Mouse (Mus musculus): Measurements from ENCODE around the gene Baz1b.

The Baz1b gene

GRCm38 (mm10) chr5:135186621-135187348 lies at the start of gene Baz1b:
TSS of gene Baz1b (plus strand) at chr5:135187264.
- peak; percentile 98 to 99 for DNase-seq (ENCODE audit: low spot score in 2 of 2)

DNA sequence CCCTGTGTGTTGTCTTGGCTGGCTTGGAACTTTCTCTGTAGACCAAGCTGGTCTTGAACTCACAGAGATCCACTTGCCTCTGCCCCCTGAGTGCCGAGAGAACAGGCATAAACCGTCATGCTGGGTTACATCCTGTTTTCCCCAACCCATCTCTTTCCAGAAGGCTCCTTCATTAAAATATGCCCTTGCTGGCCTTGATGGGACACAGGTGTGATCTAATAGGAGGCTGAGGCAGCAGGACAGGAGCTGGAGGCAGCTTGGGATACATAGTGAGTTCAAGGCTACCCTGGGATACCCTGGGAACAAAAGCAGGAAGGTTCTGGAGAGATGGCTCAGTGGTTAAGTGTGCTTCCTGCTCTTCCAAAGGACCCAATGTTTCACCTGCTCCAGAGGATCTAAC lies 47.2 kb upstream of the Baz1b start:
- no peak for DNase-seq (ENCODE audit: low spot score in 2 of 2)

DNA sequence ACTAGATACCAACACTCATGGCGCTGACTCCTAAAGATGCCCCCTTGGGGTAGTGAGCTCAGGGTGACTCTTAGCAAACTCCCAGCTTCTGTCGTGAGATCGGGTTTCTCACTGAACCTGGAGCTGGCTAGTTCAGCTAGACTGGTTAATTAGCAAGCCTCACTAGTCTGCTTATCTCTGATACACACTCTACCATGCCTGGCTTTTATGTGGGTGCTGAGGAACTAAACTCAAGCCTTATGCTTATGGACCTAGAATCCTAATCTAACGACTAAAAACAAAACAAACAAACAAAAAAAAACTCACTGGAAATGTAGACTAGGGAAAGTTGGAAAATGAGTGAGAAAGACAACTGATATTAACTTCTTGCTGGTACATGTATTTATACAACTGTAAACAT lies 42.6 kb upstream of the Baz1b start:
- no peak for DNase-seq (ENCODE audit: low spot score in 2 of 2)

DNA sequence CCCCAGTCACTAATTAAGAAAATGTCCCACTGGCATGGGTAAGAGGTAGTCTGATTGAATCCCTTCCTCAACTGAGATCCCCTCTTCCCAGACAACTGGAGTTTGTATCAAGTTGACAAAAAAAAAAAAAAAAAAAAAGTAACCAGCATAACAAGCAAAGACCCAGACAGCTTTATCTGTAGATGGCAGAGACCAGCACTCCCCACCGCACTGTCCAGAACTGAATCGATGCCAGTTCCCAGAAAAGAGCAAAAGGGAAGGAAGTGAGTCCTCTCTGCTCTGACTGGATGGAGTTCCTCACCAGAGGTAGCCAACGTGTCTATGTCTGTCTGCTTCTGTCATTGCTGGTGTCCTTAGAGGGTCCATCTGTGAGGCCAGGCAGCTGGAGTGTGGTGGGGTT lies 41.5 kb upstream of the Baz1b start:
- no peak for DNase-seq (ENCODE audit: low spot score in 2 of 2)

- DNase-seq (ENCODE audit: low spot score in 2 of 2): no peak
Measured at GRCm38 (mm10) chr5:135145955-135146354, 41.1 kb upstream of the Baz1b start.

DNA sequence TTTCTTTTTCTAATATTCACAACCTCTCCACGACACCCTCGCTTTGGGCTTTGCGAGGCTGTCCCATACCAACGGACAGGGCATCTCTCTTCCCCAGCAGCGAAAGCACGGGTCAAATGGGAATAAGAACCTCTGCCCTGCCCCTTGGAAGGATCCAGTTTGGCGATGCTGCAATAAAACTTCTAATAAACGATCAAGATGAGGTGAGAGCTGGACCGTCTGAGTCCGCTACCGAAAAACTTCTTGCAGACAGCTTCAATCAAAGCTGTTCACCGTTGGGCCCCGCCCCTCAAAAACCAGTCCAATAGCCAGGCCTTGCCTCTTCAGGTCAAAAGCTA lies 38.4 kb upstream of the Baz1b start:
- no peak for DNase-seq (ENCODE audit: low spot score in 2 of 2)

DNA sequence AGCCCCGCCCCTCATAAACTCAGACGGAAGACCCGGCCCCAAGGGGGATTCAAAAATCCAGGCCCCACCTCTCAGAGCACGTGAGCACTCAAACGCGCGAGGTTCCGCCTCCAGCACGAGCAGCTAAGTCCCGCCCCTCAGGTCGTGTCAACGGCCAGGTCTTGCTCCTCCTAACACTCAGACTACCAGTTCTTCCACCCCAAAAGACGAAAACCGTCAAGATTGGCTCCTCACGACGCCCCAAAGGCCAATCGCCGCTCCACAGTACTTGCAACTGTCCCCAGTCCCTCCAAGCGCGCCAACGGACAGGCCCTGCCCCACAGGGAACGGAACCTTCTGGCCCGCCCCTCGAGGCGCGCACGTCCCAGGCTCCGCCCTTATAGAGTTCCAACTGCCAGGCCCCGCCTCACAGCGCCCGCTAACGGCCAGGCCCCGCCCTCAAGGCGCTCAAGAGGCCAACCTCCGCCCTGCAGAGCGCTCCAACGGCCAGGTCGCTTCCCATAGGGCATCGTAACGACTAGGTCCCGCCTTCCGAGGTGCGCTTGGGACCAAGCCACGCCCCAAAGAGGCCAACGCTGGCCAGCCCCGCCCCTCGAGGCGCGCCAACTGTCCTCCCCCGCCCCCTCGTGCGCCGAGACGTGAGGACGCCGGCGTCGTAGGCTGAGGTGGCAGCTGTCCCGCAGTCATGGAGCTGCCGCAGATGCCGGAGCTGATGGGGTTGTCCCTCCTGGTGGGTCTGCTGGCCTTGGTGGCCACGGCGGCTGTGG lies 37.8 kb upstream of the Baz1b start, which contains the start of gene Tbl2:
TSS of gene Tbl2 (plus strand) at position 605 of the 767 bp plus-strand sequence.
- DNase-seq (ENCODE audit: low spot score in 2 of 2): peak; percentile 98 to 99

DNA sequence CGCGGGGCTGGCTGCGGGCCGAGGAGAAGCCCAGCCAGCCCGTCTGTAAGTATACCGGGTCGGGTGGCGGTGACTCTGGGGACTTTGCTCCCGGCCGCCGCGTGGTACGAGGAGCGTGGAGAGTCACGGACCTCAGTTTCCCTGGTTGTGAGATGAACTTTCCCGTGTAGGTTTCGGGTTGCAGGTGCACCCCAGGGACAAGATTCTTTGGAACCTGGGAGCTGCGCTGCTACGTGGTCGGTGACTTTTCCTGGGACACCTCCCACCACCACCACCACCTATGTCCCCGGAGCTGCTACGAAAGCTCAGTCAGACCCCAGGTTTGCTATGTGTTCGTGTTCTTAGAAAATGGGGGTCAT lies 37.3 kb upstream of the Baz1b start:
- no peak for DNase-seq (ENCODE audit: low spot score in 2 of 2)

GRCm38 (mm10) chr5:135156496-135156895 lies 30.6 kb upstream of the Baz1b start:
- DNase-seq (ENCODE audit: low spot score in 2 of 2): no peak

- DNase-seq (ENCODE audit: low spot score in 2 of 2): peak; percentile 60 to 61
Measured at GRCm38 (mm10) chr5:135161221-135161620, 25.8 kb upstream of the Baz1b start.

DNA sequence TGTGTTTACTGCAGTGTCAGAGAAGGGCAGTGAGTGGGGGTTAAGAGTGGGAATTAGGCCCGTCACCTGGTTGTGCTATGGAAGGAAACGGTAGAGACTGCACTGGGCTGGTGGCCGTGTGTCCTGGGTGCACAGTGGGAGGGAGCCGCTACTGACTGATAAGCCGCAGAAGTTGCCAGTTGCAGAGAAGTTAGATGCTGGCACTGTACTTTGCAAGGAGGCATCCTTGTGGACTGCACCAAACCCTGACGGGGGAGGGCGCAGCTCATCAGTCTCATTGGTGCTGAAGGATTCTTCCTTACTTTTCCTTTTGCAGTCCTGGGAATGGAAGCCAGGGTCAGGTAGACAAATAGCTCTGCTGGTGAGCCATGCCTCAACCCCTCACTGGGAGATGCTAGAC lies 25.4 kb upstream of the Baz1b start:
- DNase-seq (ENCODE audit: low spot score in 2 of 2): no peak

GRCm38 (mm10) chr5:135162361-135162760 lies 24.7 kb upstream of the Baz1b start:
- no peak for DNase-seq (ENCODE audit: low spot score in 2 of 2)

DNA sequence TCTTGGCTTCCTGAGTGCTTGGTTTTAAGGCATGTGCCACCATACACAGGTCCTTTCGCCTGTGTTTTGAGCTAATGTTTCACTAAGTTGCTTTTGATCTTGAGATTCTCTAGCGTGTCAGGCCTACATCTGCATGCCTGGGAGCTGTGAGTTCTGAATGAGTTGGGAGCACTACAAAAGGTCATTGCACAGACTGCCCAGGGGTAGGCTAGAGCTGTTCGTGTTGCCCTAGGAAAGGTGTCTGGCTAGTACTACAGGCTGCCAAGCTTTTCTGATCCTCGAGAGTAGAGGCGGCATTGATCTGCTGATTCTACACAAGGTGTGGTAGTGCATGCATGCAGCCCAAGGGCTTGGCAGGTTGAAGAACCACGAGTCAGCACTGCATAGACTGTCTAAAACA lies 24.2 kb upstream of the Baz1b start:
- DNase-seq (ENCODE audit: low spot score in 2 of 2): no peak

- no peak for DNase-seq (ENCODE audit: low spot score in 2 of 2)
Measured at GRCm38 (mm10) chr5:135166909-135167308, 20.2 kb upstream of the Baz1b start.

GRCm38 (mm10) chr5:135167469-135167868 lies 19.6 kb upstream of the Baz1b start:
- DNase-seq (ENCODE audit: low spot score in 2 of 2): no peak

DNA sequence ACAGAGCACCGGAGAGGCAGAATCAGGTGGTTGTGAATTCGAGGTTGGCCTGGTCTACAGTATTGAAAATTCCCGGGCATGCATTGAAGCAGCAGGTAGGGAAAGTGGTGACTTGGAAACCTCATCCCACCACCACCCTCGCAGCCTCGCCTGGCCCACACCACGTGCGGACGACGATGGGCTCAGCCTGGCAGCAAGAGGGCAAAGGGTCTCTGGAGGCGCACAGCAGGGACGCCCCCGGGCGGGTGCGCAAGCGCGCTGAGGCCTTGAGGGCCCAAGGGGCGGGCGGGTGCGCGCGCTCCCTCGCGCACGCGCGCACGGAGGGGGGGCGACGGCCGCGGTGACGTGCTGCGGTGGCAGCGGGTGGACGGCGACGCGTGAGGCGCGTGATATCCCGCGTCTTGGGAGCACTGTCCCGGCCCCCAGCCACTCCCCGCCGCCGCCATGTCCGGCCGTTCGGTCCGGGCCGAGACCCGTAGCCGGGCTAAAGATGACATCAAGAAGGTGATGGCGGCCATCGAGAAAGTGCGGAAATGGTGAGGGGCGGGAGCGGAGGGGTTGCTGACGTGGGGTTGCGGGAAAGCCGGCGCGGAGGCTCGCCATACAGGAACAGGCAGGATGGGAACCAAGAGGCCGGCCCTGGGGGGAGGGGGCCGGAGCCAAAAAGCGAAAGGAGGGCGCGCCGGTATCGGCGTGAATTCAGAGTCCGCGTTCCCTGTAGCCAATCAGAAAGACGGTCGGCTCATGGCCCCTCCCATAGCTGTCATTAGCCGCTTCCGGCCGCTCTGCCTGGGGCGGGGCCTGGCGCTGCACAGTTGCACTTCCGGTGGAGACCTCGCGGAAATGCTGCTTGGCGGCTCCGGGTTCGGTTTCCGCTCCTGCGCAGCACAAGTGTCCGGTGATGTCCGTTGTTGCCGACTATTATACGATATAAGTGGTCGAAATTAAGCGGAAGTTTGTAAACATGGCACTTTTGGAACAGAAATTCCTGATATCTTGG lies 18.7 kb upstream of the Baz1b start, which contains the start of gene Bcl7b:
TSS of gene Bcl7b (plus strand) at position 221 of the 1,000 bp plus-strand sequence.
- peak; percentile 98 for DNase-seq (ENCODE audit: low spot score in 2 of 2)

GRCm38 (mm10) chr5:135169479-135169878 lies 17.6 kb upstream of the Baz1b start:
- no peak for DNase-seq (ENCODE audit: low spot score in 2 of 2)

DNA sequence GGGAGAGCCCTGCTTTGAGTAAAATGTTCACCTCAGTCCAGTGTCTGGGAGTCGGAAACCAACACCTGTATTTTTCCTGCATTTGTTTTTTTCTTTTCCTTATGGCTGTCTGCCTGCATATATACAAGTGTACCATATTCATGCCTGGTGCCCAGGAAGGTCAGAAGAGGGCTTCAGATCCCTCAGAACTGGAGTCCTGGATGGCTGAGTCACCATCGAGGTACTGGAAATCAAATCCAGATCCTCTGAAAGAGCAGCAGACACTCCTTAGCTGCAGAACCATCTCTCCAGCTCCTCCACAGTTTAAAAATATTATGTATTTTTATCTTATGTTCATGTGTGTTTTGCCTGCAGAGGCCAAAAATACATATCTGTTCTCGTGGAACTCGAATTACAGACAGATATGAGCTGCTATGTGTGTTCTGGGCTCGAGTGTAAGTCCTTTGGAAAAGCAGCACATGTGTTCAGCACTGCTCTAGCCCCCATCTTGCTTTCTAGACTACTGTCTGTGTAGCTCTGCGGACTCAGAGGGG lies 15.3 kb upstream of the Baz1b start:
- no peak for DNase-seq (ENCODE audit: low spot score in 2 of 2)

- DNase-seq (ENCODE audit: low spot score in 2 of 2): no peak
Measured at GRCm38 (mm10) chr5:135172986-135173385, 14.1 kb upstream of the Baz1b start.

GRCm38 (mm10) chr5:135175086-135175485 lies 12.0 kb upstream of the Baz1b start:
- no peak for DNase-seq (ENCODE audit: low spot score in 2 of 2)

DNA sequence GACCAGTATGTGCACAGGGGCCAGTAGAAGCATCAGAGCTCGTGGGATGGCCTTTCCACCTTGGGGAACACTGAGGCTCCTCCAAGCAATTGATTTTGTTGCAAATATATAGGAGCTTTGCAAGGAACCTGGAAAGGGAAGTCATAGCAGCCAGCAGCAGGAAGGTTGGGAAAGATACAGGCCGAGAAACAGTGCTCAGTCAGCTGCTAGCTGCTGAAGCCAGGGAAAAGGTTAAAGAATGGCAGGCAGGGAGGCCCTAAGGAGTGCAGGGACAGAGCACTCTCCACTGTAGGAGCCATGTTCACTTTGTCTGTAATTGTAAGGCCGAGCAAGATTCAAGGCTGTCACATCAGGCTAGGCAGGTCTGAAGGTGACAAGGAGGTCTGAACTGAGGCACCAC lies 8.5 kb upstream of the Baz1b start:
- no peak for DNase-seq (ENCODE audit: low spot score in 2 of 2)

DNA sequence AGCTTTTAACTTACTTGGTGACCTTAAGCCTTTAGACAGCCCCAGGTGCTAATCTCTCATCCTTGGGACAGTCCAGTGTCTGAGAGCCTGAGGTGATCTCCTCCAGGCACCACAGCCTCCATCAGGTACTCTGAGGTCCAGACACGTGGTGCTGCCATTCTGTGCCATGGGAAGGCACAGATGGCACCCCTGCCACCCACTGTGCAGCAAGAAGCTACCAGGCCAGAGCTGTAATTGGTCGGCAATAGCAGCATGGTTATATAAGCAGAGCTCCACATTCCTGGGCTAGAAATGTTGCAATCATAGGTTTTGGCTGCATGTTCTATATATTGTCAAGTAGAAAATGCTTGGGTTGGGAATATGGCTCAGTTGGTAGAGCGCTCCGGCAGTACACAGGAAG lies 8.1 kb upstream of the Baz1b start:
- no peak for DNase-seq (ENCODE audit: low spot score in 2 of 2)

Data from heart, adult 9 months (tissue).